Mouse (Mus musculus) layer of hippocampus, postnatal 25 days (tissue): ENCODE data around the gene Rpl3. TPM values are rescaled to one million over a fixed set of nuclear protein-coding genes. Genes with fewer than 3 reads are reported as not detected.

Experiments used
- DNase-seq, 2 experiments: peaks; one replicate each; pipeline ENCODE4 v3.0.0; 2022; ENCODE audit warnings: mixed read lengths in 2 of 2, low spot score in 1 of 2; ENCODE audit errors: extremely low spot score in 1 of 2
- microRNA-seq, 2 experiments: library from miRNA; unstranded; fragments of <30 nt; microRNA quantifications; one replicate each; pipeline ENCODE4 v1.2.0; 2021
- total RNA-seq, 2 experiments: library from RNA; stranded (reverse); gene quantifications; 2 replicates each; pipeline ENCODE4 v1.2.3; 2021

The Rpl3 gene
- total RNA-seq, 2 experiments from 2014 or later, result 494 to 606 TPM

- no peak for DNase-seq
Measured at GRCm38 (mm10) chr15:80045749-80046148, 45.9 kb downstream of the Rpl3 start.

GRCm38 (mm10) chr15:80044249-80044648 lies 47.4 kb downstream of the Rpl3 start:
- DNase-seq, result no peak

- DNase-seq, result no peak
Measured at GRCm38 (mm10) chr15:80042152-80042551, 49.5 kb downstream of the Rpl3 start.

- DNase-seq, result no peak
Measured at GRCm38 (mm10) chr15:80038110-80038391, 53.6 kb downstream of the Rpl3 start.

GRCm38 (mm10) chr15:80037255-80038109 lies 54.2 kb downstream of the Rpl3 start:
- DNase-seq, result no peak

GRCm38 (mm10) chr15:80035341-80035885 lies 56.3 kb downstream of the Rpl3 start:
- DNase-seq, result no peak

- no peak for DNase-seq
Measured at GRCm38 (mm10) chr15:80034913-80035312, 56.8 kb downstream of the Rpl3 start.

GRCm38 (mm10) chr15:80034366-80034765 lies 57.3 kb downstream of the Rpl3 start:
- no peak for DNase-seq

GRCm38 (mm10) chr15:80031133-80031532 lies 60.5 kb downstream of the Rpl3 start:
- no peak for DNase-seq

GRCm38 (mm10) chr15:80030399-80030798 lies 61.3 kb downstream of the Rpl3 start:
- DNase-seq, result no peak

- no peak for DNase-seq
Measured at GRCm38 (mm10) chr15:80028862-80029261, 62.8 kb downstream of the Rpl3 start.

Small RNA genes within 50 kb of the gene (microRNA-seq; reads per million reads assigned to microRNA genes)
- gene Snord43, result 68.3 to 77.5 reads per million in 2 experiments

Other genes with a start within 250 kb of the Rpl3 start
- 1 to 10 TPM; 3.7 to 5.0 TPM for gene Apobec3, start 200.2 kb downstream of the Rpl3 start, total RNA-seq
- 10 to 100 TPM; 32.1 to 35.7 TPM for gene Cbx7, start 120.7 kb downstream of the Rpl3 start, total RNA-seq
- 10 to 100 TPM; 28.9 to 33.6 TPM for gene Pdgfb, start 76.9 kb downstream of the Rpl3 start, total RNA-seq
- 100 to 1,000 TPM; 387 to 409 TPM for gene Syngr1, start 534 bp downstream of the Rpl3 start, total RNA-seq
- gene Tab1, start 41.3 kb upstream of the Rpl3 start, total RNA-seq, result 10 to 100 TPM; 25.1 to 33.8 TPM
- 100 to 1,000 TPM; 111 to 113 TPM for gene Mgat3, start 81.9 kb upstream of the Rpl3 start, total RNA-seq
- 10 to 100 TPM; 31.8 to 33.0 TPM for gene Mief1, start 142.2 kb upstream of the Rpl3 start, total RNA-seq
- gene AC140267.1, start 144.0 kb upstream of the Rpl3 start, total RNA-seq, result 10 to 100 TPM in 1 of 2 experiments, 1 to 10 TPM in 1; 6.3 to 21.1 TPM
- 10 to 100 TPM; 91.2 to 93.1 TPM for gene Atf4, start 163.3 kb upstream of the Rpl3 start, total RNA-seq
- gene Rps19bp1, start 172.4 kb upstream of the Rpl3 start, total RNA-seq, result 10 to 100 TPM; 30.8 to 35.6 TPM
- 10 to 100 TPM; 39.7 to 43.4 TPM for gene Cacna1i, start 195.4 kb upstream of the Rpl3 start, total RNA-seq